Mouse (Mus musculus) kidney, embryonic 14.5 days (tissue): ENCODE results near the gene Tceanc2. TPM values are rescaled to one million over a fixed set of nuclear protein-coding genes. Genes with fewer than 3 reads are reported as not detected.

Source experiments
- ATAC-seq: fragments of 200-750 bp; cut with Nextera tagmentation; 2 replicates; pipeline ENCODE4 v1.8.0; 2017; ENCODE audit warnings: moderate number of reproducible peaks, mild to moderate bottlenecking, moderate TSS enrichment, moderate library complexity; ENCODE audit not compliant: low FRiP score, low TSS enrichment
- H3K27ac ChIP-seq: fragments of 300-500 bp; sonication (generic); 2 replicates; pipeline ENCODE4 v1.5.1; 2014; ENCODE audit warnings: low read depth, mild to moderate bottlenecking, low read length, moderate library complexity, mixed read lengths
- H3K27me3 ChIP-seq: fragments of 300-500 bp; sonication (generic); 2 replicates; pipeline ENCODE4 v1.6.1; 2014; ENCODE audit warnings: mild to moderate bottlenecking, low read length; ENCODE audit not compliant: control insufficient read depth, insufficient read depth
- H3K36me3 ChIP-seq: fragments of 300-500 bp; sonication (generic); 2 replicates; pipeline ENCODE4 v1.6.1; 2014; ENCODE audit warnings: low read length, mixed read lengths; ENCODE audit not compliant: control insufficient read depth, insufficient read depth
- H3K4me1 ChIP-seq: fragments of 300-500 bp; sonication (generic); 2 replicates; pipeline ENCODE4 v1.6.1; 2014; ENCODE audit warnings: low read length, mixed read lengths; ENCODE audit not compliant: control insufficient read depth, insufficient read depth
- H3K4me2 ChIP-seq: fragments of 300-500 bp; sonication (generic); replicated peaks from 2 replicates; pipeline ENCODE4 v1.6.1; 2014; ENCODE audit warnings: low read depth, mild to moderate bottlenecking, low read length
- H3K4me3 ChIP-seq: fragments of 300-500 bp; sonication (generic); 2 replicates; pipeline ENCODE4 v1.5.1; 2014; ENCODE audit warnings: mild to moderate bottlenecking, low read length
- H3K9ac ChIP-seq: fragments of 300-500 bp; sonication (generic); 2 replicates; pipeline ENCODE4 v1.6.1; 2014; ENCODE audit warnings: low read depth, mild to moderate bottlenecking, low read length, moderate library complexity
- H3K9me3 ChIP-seq: fragments of 300-500 bp; sonication (generic); 2 replicates; pipeline ENCODE4 v1.6.1; 2016; ENCODE audit warnings: low read length; ENCODE audit not compliant: control insufficient read depth
- WGBS: fragments of 180-500 bp; shearing (Covaris S2); extraction: QIAGEN DNeasy Blood & Tissue Kit; methylation state at CpG from one replicate; pipeline ENCODE4 v1.1.7; 2014; 5-methylcytosine and 5-hydroxymethylcytosine counted together
- polyA plus RNA-seq: library from polyadenylated mRNA; unstranded; fragments of >200 nt; fragmentation: Nextera tagmentation; extraction: Ambion mirVana; gene quantifications from 2 replicates; pipeline ENCODE4 v1.2.1, GENCODE M21; 2014

Tceanc2 gene
- polyA plus RNA-seq, 1 experiment from 2014 or later, result 39.3 TPM

DNA sequence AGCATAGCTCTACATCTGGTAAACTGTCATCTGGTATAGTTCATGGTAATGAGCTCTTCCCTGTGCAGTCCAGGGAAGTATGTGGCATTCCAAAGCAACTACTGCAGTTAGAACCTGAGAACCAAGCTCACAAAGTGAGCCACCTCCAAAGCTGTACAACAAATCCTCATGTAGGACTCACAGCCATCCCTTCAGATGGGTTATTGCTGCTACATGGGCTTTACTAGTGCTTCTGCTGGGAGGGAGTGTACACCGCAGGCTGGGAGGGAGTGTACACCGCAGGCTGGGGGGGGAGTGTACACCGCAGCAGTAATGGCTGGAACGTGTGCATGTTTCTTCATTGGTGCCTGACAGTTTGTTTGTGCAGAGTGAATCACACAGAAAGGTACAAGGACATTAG, 4.3 kb upstream of the Tceanc2 start:
- 88% methylated on average over 4 of the region's 4 CpGs for WGBS
- H3K27me3 ChIP-seq, result no peaks in the 10 kb centered on the region
- no peak for ATAC-seq
- H3K9ac ChIP-seq, result no peak overlapping the region
- no peak overlapping the region for H3K27ac ChIP-seq
- H3K4me1 ChIP-seq, result peaks cover 14% of the 10 kb centered on the region
- no peaks in the 10 kb centered on the region for H3K9me3 ChIP-seq
- H3K36me3 ChIP-seq, result peaks cover 19% of the 10 kb centered on the region
- H3K4me3 ChIP-seq, result no peak overlapping the region
- H3K4me2 ChIP-seq, result no peak overlapping the region

DNA sequence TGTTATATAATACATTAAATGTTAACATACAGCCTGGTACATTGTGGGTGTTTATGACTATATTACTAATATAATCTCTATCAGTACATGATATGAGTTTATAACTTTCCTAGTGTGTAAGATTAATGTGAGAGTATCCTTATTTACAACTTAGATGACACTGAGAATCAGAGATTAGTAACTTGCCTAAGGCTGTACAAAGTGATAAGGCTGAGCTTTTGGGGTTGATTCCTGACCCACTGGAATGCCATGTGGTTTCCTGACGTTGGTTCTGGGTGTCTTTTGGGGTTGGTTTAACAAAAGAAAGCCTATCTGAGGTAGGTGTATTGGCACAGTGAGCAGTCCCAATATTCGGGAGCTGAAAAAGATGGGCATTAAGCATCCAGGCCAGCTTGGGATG, 3.9 kb upstream of the Tceanc2 start:
- Histone ChIP-seq H3K36me3 (peaks cover 15% of the 10 kb centered on the region), H3K4me2 (no peak overlapping the region), H3K27me3 (no peaks in the 10 kb centered on the region), H3K9me3 (no peaks in the 10 kb centered on the region), H3K9ac (no peak overlapping the region), H3K4me1 (peaks cover 14% of the 10 kb centered on the region), H3K4me3 (no peak overlapping the region), H3K27ac (no peak overlapping the region)
- ATAC-seq, result no peak
- WGBS, result 77% methylated on average over 2 of the region's 2 CpGs

GRCm38 (mm10) chr4:107181866-107182265, 3.0 kb upstream of the Tceanc2 start:
- Histone ChIP-seq H3K27me3 (no peaks in the 10 kb centered on the region), H3K9ac (no peak overlapping the region), H3K36me3 (peaks cover 7% of the 10 kb centered on the region; the same call in 1 of the 2 replicates), H3K4me2 (no peak overlapping the region), H3K4me3 (no peak overlapping the region), H3K4me1 (peaks cover 21% of the 10 kb centered on the region), H3K27ac (no peak overlapping the region), H3K9me3 (no peaks in the 10 kb centered on the region)
- 81% methylated on average over 6 of the region's 6 CpGs for WGBS
- ATAC-seq, result no peak

DNA sequence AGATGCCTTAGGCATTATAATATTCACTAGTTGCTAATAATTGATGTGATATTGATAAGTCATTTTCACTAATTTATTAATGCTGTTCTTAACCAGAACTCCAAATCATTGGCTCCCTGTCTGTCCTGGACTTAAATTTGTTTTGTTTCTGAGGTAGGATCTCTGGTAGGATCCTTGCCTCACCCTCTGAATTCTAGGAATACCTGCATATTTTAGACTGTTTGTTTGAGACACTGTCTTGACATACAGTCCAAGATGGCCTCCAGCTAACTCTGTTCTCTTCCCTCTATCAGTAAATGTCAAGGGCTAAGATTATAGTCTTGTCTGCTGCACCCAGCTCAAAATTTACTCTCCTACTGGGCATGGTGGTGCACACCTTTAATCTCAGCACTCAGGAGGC, 1.8 kb upstream of the Tceanc2 start:
- no peak overlapping the region for H3K9ac ChIP-seq
- no peak overlapping the region for H3K4me2 ChIP-seq
- H3K27me3 ChIP-seq, result no peaks in the 10 kb centered on the region
- no peaks in the 10 kb centered on the region for H3K9me3 ChIP-seq
- H3K27ac ChIP-seq, result no peak overlapping the region
- ATAC-seq, result no peak
- no peak overlapping the region for H3K4me3 ChIP-seq
- H3K4me1 ChIP-seq, result peaks cover 24% of the 10 kb centered on the region
- H3K36me3 ChIP-seq, result peaks cover 3% of the 10 kb centered on the region; the same call in 1 of the 2 replicates

GRCm38 (mm10) chr4:107179561-107179960, 645 bp upstream of the Tceanc2 start:
- peaks cover 19% of the 10 kb centered on the region for H3K4me1 ChIP-seq
- WGBS, result 4% methylated on average over 8 of the region's 8 CpGs
- H3K9ac ChIP-seq, result peak overlapping the region; percentile 86
- H3K27me3 ChIP-seq, result no peaks in the 10 kb centered on the region
- ATAC-seq, result no peak
- H3K27ac ChIP-seq, result peak overlapping the region; percentile 98
- no peaks in the 10 kb centered on the region for H3K9me3 ChIP-seq
- H3K4me2 ChIP-seq, result peak overlapping the region; percentile 59
- H3K4me3 ChIP-seq, result peak overlapping the region; percentile 86
- H3K36me3 ChIP-seq, result peaks cover 10% of the 10 kb centered on the region; the same call in 1 of the 2 replicates

GRCm38 (mm10) chr4:107178182-107178829, 610 bp downstream of the Tceanc2 start, which contains the start of gene Tmem59:
Gene Tmem59, plus strand, starts transcription at chr4:107178399.
- H3K9me3 ChIP-seq, result no peaks in the 10 kb centered on the region
- H3K9ac ChIP-seq, result peak within 1 kb of the TSS; percentile 86
- H3K36me3 ChIP-seq, result peaks cover 18% of the 10 kb centered on the region; the same call in 1 of the 2 replicates
- H3K27me3 ChIP-seq, result no peaks in the 10 kb centered on the region
- peak; percentile 97 for ATAC-seq
- H3K4me3 ChIP-seq, result peak within 1 kb of the TSS; percentile 86
- WGBS, result under 1% methylated on average over 49 of the region's 49 CpGs
- peak within 1 kb of the TSS; percentile 66 for H3K4me2 ChIP-seq
- peak within 1 kb of the TSS; percentile 98 for H3K27ac ChIP-seq
- peaks cover 19% of the 10 kb centered on the region for H3K4me1 ChIP-seq

GRCm38 (mm10) chr4:107177506-107177905, 1.4 kb downstream of the Tceanc2 start:
- WGBS, result 38% methylated on average over 11 of the region's 11 CpGs
- Histone ChIP-seq H3K4me2 (peak overlapping the region; percentile 66), H3K27ac (peak overlapping the region; percentile 98), H3K9me3 (no peaks in the 10 kb centered on the region), H3K36me3 (peaks cover 20% of the 10 kb centered on the region; the same call in 1 of the 2 replicates), H3K27me3 (no peaks in the 10 kb centered on the region), H3K9ac (peak overlapping the region; percentile 86), H3K4me3 (peak overlapping the region; percentile 86), H3K4me1 (peaks cover 19% of the 10 kb centered on the region)
- ATAC-seq, result no peak

DNA sequence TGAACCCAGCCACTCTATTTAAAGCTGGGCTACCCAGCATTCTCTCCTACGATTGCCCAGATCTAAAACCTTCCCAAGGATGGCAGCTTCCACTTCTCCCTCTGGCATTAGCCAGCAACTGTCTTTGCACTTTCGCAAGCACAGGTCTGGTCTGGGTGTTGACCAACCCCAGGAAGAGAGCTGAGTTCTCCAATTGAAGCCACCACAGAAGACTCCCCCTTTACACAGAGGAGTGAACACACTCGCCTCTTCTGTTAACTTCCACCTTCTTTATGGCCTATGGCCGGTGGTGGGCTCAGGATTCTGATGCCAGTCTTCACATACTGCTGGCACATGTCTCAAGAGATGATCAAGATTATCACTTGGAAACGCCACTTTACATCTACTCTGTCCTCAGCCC, 11.1 kb downstream of the Tceanc2 start:
- no peaks in the 10 kb centered on the region for H3K27me3 ChIP-seq
- no peak for ATAC-seq
- H3K9ac ChIP-seq, result no peak overlapping the region
- H3K27ac ChIP-seq, result no peak overlapping the region
- H3K4me1 ChIP-seq, result 0 out of 2 replicates have a peak, but pooled peaks cover 3% of the 10 kb centered on the region
- no peaks in the 10 kb centered on the region for H3K9me3 ChIP-seq
- H3K36me3 ChIP-seq, result peaks cover 18% of the 10 kb centered on the region; the same call in 1 of the 2 replicates
- H3K4me2 ChIP-seq, result no peak overlapping the region
- no peak overlapping the region for H3K4me3 ChIP-seq
- 90% methylated on average over 5 of the region's 5 CpGs for WGBS

GRCm38 (mm10) chr4:107166700-107167099, 12.2 kb downstream of the Tceanc2 start:
- ATAC-seq, result no peak
- no peak overlapping the region for H3K4me2 ChIP-seq
- H3K9me3 ChIP-seq, result no peaks in the 10 kb centered on the region
- H3K27ac ChIP-seq, result no peak overlapping the region
- no peak overlapping the region for H3K4me3 ChIP-seq
- no peaks in the 10 kb centered on the region for H3K4me1 ChIP-seq
- WGBS, result 79% methylated on average over 5 of the region's 5 CpGs
- H3K27me3 ChIP-seq, result no peaks in the 10 kb centered on the region
- H3K36me3 ChIP-seq, result peaks cover 9% of the 10 kb centered on the region; the same call in 1 of the 2 replicates
- no peak overlapping the region for H3K9ac ChIP-seq
